Mouse (Mus musculus): ENCODE measurements around the gene Msmo1.

- TF ChIP-seq CTCF (IDR thresholded peaks at IDR 0.05; ENCODE audit: low read depth) (no peak), EP300 (IDR thresholded peaks at IDR 0.05; ENCODE audit: low read depth) (no peak)
Measured at GRCm38 (mm10) chr8:64723206-64723605, 10.4 kb downstream of the Msmo1 start.
